Mouse (Mus musculus) retina, postnatal 7 days (tissue): ENCODE measurements around the gene Stard10.
A peak's percentile ranks its signal among the peaks of the same experiment; 100 is the strongest.

ENCODE experiments used
- DNase-seq: peaks from one replicate; pipeline ENCODE4 v3.0.0-alpha.2; 2012; ENCODE audit warnings: low read depth, low spot score

Gene Stard10

GRCm38 (mm10) chr7:101302691-101303090 is 14.2 kb upstream of the Stard10 start:
- DNase-seq, result no peak

- DNase-seq, result no peak
Observed at GRCm38 (mm10) chr7:101306841-101307240, 10.0 kb upstream of the Stard10 start.

GRCm38 (mm10) chr7:101309985-101310326 is 6.9 kb upstream of the Stard10 start:
- no peak for DNase-seq

GRCm38 (mm10) chr7:101310327-101311028 is 6.4 kb upstream of the Stard10 start:
- peak; percentile 98 for DNase-seq

GRCm38 (mm10) chr7:101311061-101311460 is 5.8 kb upstream of the Stard10 start:
- no peak for DNase-seq

- no peak for DNase-seq
Observed at GRCm38 (mm10) chr7:101313033-101313432, 3.9 kb upstream of the Stard10 start.

GRCm38 (mm10) chr7:101314396-101314795 is 2.5 kb upstream of the Stard10 start:
- DNase-seq, result no peak

- no peak for DNase-seq
Observed at GRCm38 (mm10) chr7:101315699-101316098, 1.2 kb upstream of the Stard10 start.

GRCm38 (mm10) chr7:101316591-101317001 is 290 bp upstream of the Stard10 start:
- DNase-seq, result no peak

- DNase-seq, result no peak
Observed at GRCm38 (mm10) chr7:101318848-101319247, 2.0 kb downstream of the Stard10 start.

GRCm38 (mm10) chr7:101319796-101320195 is 2.9 kb downstream of the Stard10 start:
- no peak for DNase-seq

GRCm38 (mm10) chr7:101320399-101321217 is 3.7 kb downstream of the Stard10 start:
- DNase-seq, result peak; percentile 55

- DNase-seq, result no peak
Observed at GRCm38 (mm10) chr7:101321218-101321827, 4.4 kb downstream of the Stard10 start.

- DNase-seq, result no peak
Observed at GRCm38 (mm10) chr7:101323141-101323594, 6.3 kb downstream of the Stard10 start.

- DNase-seq, result no peak
Observed at GRCm38 (mm10) chr7:101324142-101324962, 7.5 kb downstream of the Stard10 start.

GRCm38 (mm10) chr7:101326006-101326405 is 9.1 kb downstream of the Stard10 start:
- no peak for DNase-seq

GRCm38 (mm10) chr7:101327263-101327662 is 10.4 kb downstream of the Stard10 start:
- DNase-seq, result no peak

- DNase-seq, result no peak
Observed at GRCm38 (mm10) chr7:101327786-101328185, 10.9 kb downstream of the Stard10 start.

GRCm38 (mm10) chr7:101328621-101329158 is 11.8 kb downstream of the Stard10 start:
- DNase-seq, result no peak

GRCm38 (mm10) chr7:101329606-101330005 is 12.7 kb downstream of the Stard10 start:
- no peak for DNase-seq
